Mouse (Mus musculus): ENCODE data around the gene Prcp. TPM values are rescaled to one million over a fixed set of nuclear protein-coding genes. Genes with fewer than 3 reads are reported as not detected.

Prcp gene
- polyA plus RNA-seq, 1 experiment from 2014 or later, result 16.6 TPM

Other genes with a start within 250 kb of the Prcp start
- 16.1 and 17.2 TPM in 2 replicates for gene Ankrd42, start 237.3 kb upstream of the Prcp start, polyA plus RNA-seq (2015; fragmentation: Nextera tagmentation; extraction: Ambion mirVana)
- gene Pcf11, start 204.5 kb upstream of the Prcp start, polyA plus RNA-seq (2015; fragmentation: Nextera tagmentation; extraction: Ambion mirVana), result 24.0 and 24.1 TPM in 2 replicates
- gene Rab30, start 132.9 kb upstream of the Prcp start, polyA plus RNA-seq (2015; fragmentation: Nextera tagmentation; extraction: Ambion mirVana), result 19.8 and 20.7 TPM in 2 replicates
- 7.5 and 9.3 TPM in 2 replicates for gene Ddias, start 223 bp upstream of the Prcp start, polyA plus RNA-seq (2015; fragmentation: Nextera tagmentation; extraction: Ambion mirVana)
- 33.6 and 35.6 TPM in 2 replicates for gene Fam181b, start 205.4 kb downstream of the Prcp start, polyA plus RNA-seq (2015; fragmentation: Nextera tagmentation; extraction: Ambion mirVana)